8 mouse cellular contexts compared by ENCODE assay signal in the genomic region with DNA sequence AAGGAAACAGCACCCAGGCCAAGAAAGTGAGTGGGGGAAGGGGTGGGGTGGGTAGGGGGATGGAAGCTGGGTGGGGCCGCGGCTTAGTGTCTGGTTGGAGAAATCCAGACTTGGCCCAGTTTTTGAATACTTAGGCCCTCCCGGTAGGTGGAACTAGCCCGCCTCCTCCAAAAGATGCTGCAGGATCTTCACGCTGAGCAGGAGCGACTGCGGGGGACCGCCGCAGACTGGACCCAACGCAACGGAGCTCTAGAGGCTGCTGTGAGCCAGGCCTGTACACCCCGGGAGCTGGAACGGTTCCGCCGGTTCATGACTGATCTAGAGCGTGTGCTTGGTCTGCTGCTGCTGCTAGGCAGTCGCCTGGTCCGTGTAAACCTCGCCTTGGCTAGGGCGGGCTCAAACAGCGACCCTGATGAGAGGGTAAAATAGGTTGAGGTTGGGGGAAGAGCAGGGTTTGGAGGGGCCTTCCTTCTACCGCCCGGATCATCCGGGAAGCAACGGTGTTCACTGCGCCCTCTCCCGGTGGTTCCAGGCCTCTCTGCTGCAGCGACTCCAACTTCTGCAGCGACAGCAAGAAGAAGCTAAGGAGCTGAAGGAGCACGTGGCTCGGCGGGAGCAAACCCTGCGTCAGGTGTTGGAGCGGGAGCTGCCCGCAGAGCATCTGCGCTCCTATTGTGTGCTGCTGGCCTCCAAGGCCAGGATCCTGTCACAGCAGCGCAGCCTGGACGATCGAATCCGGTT. TPM values are rescaled to one million over a fixed set of nuclear protein-coding genes. Genes with fewer than 3 reads are reported as not detected.
DNase-seq lines count a peak whose midpoint lies in the region; ATAC-seq and TF ChIP-seq lines count a peak whose summit lies in the region.

No protein-coding gene starts in this region.

- TF ChIP-seq POLR2A in thymus, adult 2 months (IDR thresholded peaks at IDR 0.05; ENCODE audit: control insufficient read depth, extremely low read depth, insufficient read depth, low read length, poor library complexity) = no peak; the same call in 1 of the 2 replicates
- TF ChIP-seq POLR2A in embryonic fibroblast, embryonic 13.5 days (IDR thresholded peaks at IDR 0.05; ENCODE audit: low read depth, low read length) = no peak

- DNase-seq in thymus, adult 2 months = peak; percentile 54
- no peak for DNase-seq in thymus, adult 18-20 months
- DNase-seq in splenic B cell, adult 2 months (ENCODE audit: low read depth, low spot score) = peak; percentile 40

- 29% methylated on average over 40 of the region's 40 CpGs for WGBS in thymus, adult 2 months
- WGBS in heart, embryonic 11.5 days (ENCODE audit: insufficient replicate concordance) = 8% methylated on average over 40 of the region's 40 CpGs
- 5% methylated on average over 40 of the region's 40 CpGs for WGBS in kidney, embryonic 14.5 days
- WGBS in limb, embryonic 15.5 days = 8% methylated on average over 40 of the region's 40 CpGs
- WGBS in midbrain, embryonic 15.5 days = 5% methylated on average over 40 of the region's 40 CpGs

- no peaks in the 10 kb centered on the region for H3K9me3 ChIP-seq in heart, embryonic 11.5 days (replicated peaks; ENCODE audit: control insufficient read depth, low read length)
- no peaks in the 10 kb centered on the region for H3K9me3 ChIP-seq in kidney, embryonic 14.5 days (ENCODE audit: control insufficient read depth, low read length)
- H3K9me3 ChIP-seq in limb, embryonic 15.5 days = no peaks in the 10 kb centered on the region
- H3K9me3 ChIP-seq in midbrain, embryonic 15.5 days = peaks cover 3% of the 10 kb centered on the region; the same call in 1 of the 2 replicates

- H3K4me2 ChIP-seq in heart, embryonic 11.5 days = peak overlapping the region; percentile 72
- peak overlapping the region; percentile 53 for H3K4me2 ChIP-seq in kidney, embryonic 14.5 days (replicated peaks; ENCODE audit: low read depth, low read length)
- H3K4me2 ChIP-seq in limb, embryonic 15.5 days = peak overlapping the region; percentile 53
- H3K4me2 ChIP-seq in midbrain, embryonic 15.5 days = peak overlapping the region; percentile 52

- H3K36me3 ChIP-seq in thymus, adult 2 months (ENCODE audit: control insufficient read depth, insufficient read depth, low read length) = no peaks in the 10 kb centered on the region
- H3K36me3 ChIP-seq in heart, embryonic 11.5 days (ENCODE audit: control insufficient read depth, insufficient read depth, low read length) = no peaks in the 10 kb centered on the region
- H3K36me3 ChIP-seq in kidney, embryonic 14.5 days (ENCODE audit: control insufficient read depth, insufficient read depth, low read length) = no peaks in the 10 kb centered on the region
- no peaks in the 10 kb centered on the region for H3K36me3 ChIP-seq in limb, embryonic 15.5 days
- H3K36me3 ChIP-seq in midbrain, embryonic 15.5 days (replicated peaks) = no peaks in the 10 kb centered on the region
- H3K36me3 ChIP-seq in splenic B cell, adult 2 months (ENCODE audit: control insufficient read depth, insufficient read depth, low read length, poor library complexity, severe bottlenecking) = no peaks in the 10 kb centered on the region

- H3K4me3 ChIP-seq in thymus, adult 2 months (ENCODE audit: control insufficient read depth, insufficient read depth, low read length) = no peak overlapping the region
- no peak overlapping the region for H3K4me3 ChIP-seq in embryonic fibroblast, embryonic 13.5 days (ENCODE audit: insufficient read depth, low read length)
- H3K4me3 ChIP-seq in heart, embryonic 11.5 days (ENCODE audit: low read depth, low read length) = peak overlapping the region; percentile 35
- peak overlapping the region; percentile 34 for H3K4me3 ChIP-seq in kidney, embryonic 14.5 days (ENCODE audit: low read length)
- H3K4me3 ChIP-seq in limb, embryonic 15.5 days = peak overlapping the region; percentile 32
- H3K4me3 ChIP-seq in midbrain, embryonic 15.5 days = peak overlapping the region; percentile 30

- no peaks in the 10 kb centered on the region for H3K4me1 ChIP-seq in thymus, adult 2 months (replicated peaks; ENCODE audit: control insufficient read depth, insufficient read depth, low read length)
- H3K4me1 ChIP-seq in embryonic fibroblast, embryonic 13.5 days (ENCODE audit: control insufficient read depth, insufficient read depth, low read length) = no peaks in the 10 kb centered on the region
- H3K4me1 ChIP-seq in heart, embryonic 11.5 days (ENCODE audit: control insufficient read depth, insufficient read depth, low read length) = peaks cover 7% of the 10 kb centered on the region; the same call in 1 of the 2 replicates
- peaks cover 16% of the 10 kb centered on the region; the same call in 1 of the 2 replicates for H3K4me1 ChIP-seq in kidney, embryonic 14.5 days (ENCODE audit: control insufficient read depth, insufficient read depth, low read length)
- peaks cover 39% of the 10 kb centered on the region for H3K4me1 ChIP-seq in limb, embryonic 15.5 days
- H3K4me1 ChIP-seq in midbrain, embryonic 15.5 days = peaks cover 39% of the 10 kb centered on the region

- TF ChIP-seq CTCF in thymus, adult 2 months (IDR thresholded peaks at IDR 0.05; ENCODE audit: borderline replicate concordance, control insufficient read depth, extremely low read depth, insufficient read depth, low read length, poor library complexity) = 0 out of 2 replicates have a peak, but pooled peaks have one; percentile 61
- TF ChIP-seq CTCF in embryonic fibroblast, embryonic 13.5 days (IDR thresholded peaks at IDR 0.05; ENCODE audit: borderline replicate concordance, insufficient read depth, low read length) = peak; percentile 68

- H3K27ac ChIP-seq in thymus, adult 2 months (ENCODE audit: control insufficient read depth, insufficient read depth, low read length) = no peak overlapping the region
- H3K27ac ChIP-seq in embryonic fibroblast, embryonic 13.5 days (ENCODE audit: insufficient read depth, low read length) = no peak overlapping the region
- no peak overlapping the region for H3K27ac ChIP-seq in heart, embryonic 11.5 days (ENCODE audit: low read depth, low read length)
- no peak overlapping the region for H3K27ac ChIP-seq in kidney, embryonic 14.5 days (ENCODE audit: low read depth, low read length)
- no peak overlapping the region for H3K27ac ChIP-seq in limb, embryonic 15.5 days
- no peak overlapping the region for H3K27ac ChIP-seq in midbrain, embryonic 15.5 days

- H3K27me3 ChIP-seq in thymus, adult 2 months (ENCODE audit: control insufficient read depth, insufficient read depth, low read length) = peaks cover 9% of the 10 kb centered on the region; the same call in 1 of the 2 replicates
- peaks cover 69% of the 10 kb centered on the region for H3K27me3 ChIP-seq in heart, embryonic 11.5 days (ENCODE audit: control insufficient read depth, insufficient read depth, low read length)
- H3K27me3 ChIP-seq in kidney, embryonic 14.5 days (ENCODE audit: control insufficient read depth, insufficient read depth, low read length) = peaks cover 69% of the 10 kb centered on the region
- peaks cover 66% of the 10 kb centered on the region for H3K27me3 ChIP-seq in limb, embryonic 15.5 days
- H3K27me3 ChIP-seq in midbrain, embryonic 15.5 days (replicated peaks) = peaks cover 80% of the 10 kb centered on the region
- peaks cover 2% of the 10 kb centered on the region; the same call in 1 of the 2 replicates for H3K27me3 ChIP-seq in splenic B cell, adult 2 months (ENCODE audit: control insufficient read depth, insufficient read depth, low read length, poor library complexity, severe bottlenecking)

- peak overlapping the region; percentile 61 for H3K9ac ChIP-seq in heart, embryonic 11.5 days (ENCODE audit: low read depth, low read length)
- peak overlapping the region; percentile 57 for H3K9ac ChIP-seq in kidney, embryonic 14.5 days (ENCODE audit: low read depth, low read length)
- no peak overlapping the region for H3K9ac ChIP-seq in limb, embryonic 15.5 days
- H3K9ac ChIP-seq in midbrain, embryonic 15.5 days = peak overlapping the region; percentile 24; the same call in 1 of the 2 replicates

- no peak for ATAC-seq in heart, embryonic 11.5 days (replicated peaks; ENCODE audit: insufficient number of reproducible peaks, low FRiP score, low TSS enrichment)
- ATAC-seq in kidney, embryonic 14.5 days (ENCODE audit: low FRiP score, low TSS enrichment) = peak; percentile 36; the same call in 1 of the 2 replicates
- ATAC-seq in limb, embryonic 15.5 days (ENCODE audit: insufficient number of reproducible peaks, low FRiP score, low TSS enrichment, low read depth) = no peak; the same call in 1 of the 2 replicates
- ATAC-seq in midbrain, embryonic 15.5 days (replicated peaks) = peak; percentile 40

RNA-seq across cellular contexts. Expression of gene Gm9837, which starts 3.9 kb away (rescaled TPM):
- polyA plus RNA-seq in thymus, adult 2 months (2012; rRNA removed) = not detected in 2 replicates
- polyA plus RNA-seq in embryonic fibroblast, embryonic 13.5 days (2011; ENCODE audit: insufficient read length, low read depth, missing spikeins) = not detected in 2 replicates
- polyA plus RNA-seq in heart, embryonic 11.5 days (2014; fragmentation: Nextera tagmentation; extraction: Ambion mirVana) = not detected in 2 replicates
- not detected in 2 replicates for polyA plus RNA-seq in kidney, embryonic 14.5 days (2014; fragmentation: Nextera tagmentation; extraction: Ambion mirVana)
- polyA plus RNA-seq in limb, embryonic 15.5 days (2015; fragmentation: Nextera tagmentation; extraction: Ambion mirVana) = not detected in 2 replicates
- polyA plus RNA-seq in midbrain, embryonic 15.5 days (2015; fragmentation: Nextera tagmentation; extraction: Ambion mirVana) = not detected in 2 replicates

RNA-seq across cellular contexts. Expression of gene Shroom1, which starts 9.4 kb away (rescaled TPM):
- polyA plus RNA-seq in thymus, adult 2 months (2012; rRNA removed) = 0.70 and 0.75 TPM in 2 replicates
- polyA plus RNA-seq in embryonic fibroblast, embryonic 13.5 days (2011; ENCODE audit: insufficient read length, low read depth, missing spikeins) = 2.4 and 3.0 TPM in 2 replicates
- polyA plus RNA-seq in heart, embryonic 11.5 days (2014; fragmentation: Nextera tagmentation; extraction: Ambion mirVana) = 3.3 and 3.7 TPM in 2 replicates
- 1.2 and 1.9 TPM in 2 replicates for polyA plus RNA-seq in kidney, embryonic 14.5 days (2014; fragmentation: Nextera tagmentation; extraction: Ambion mirVana)
- polyA plus RNA-seq in limb, embryonic 15.5 days (2015; fragmentation: Nextera tagmentation; extraction: Ambion mirVana) = 4.4 and 4.6 TPM in 2 replicates
- 3.5 and 3.7 TPM in 2 replicates for polyA plus RNA-seq in midbrain, embryonic 15.5 days (2015; fragmentation: Nextera tagmentation; extraction: Ambion mirVana)

RNA-seq across cellular contexts. Expression of gene Gm10447, which starts 9.5 kb away (rescaled TPM):
- polyA plus RNA-seq in thymus, adult 2 months (2012; rRNA removed) = 0.08 TPM in 1 of 2 replicates, not detected in the other
- 0.22 TPM in 1 of 2 replicates, not detected in the other for polyA plus RNA-seq in embryonic fibroblast, embryonic 13.5 days (2011; ENCODE audit: insufficient read length, low read depth, missing spikeins)
- 0.13 TPM in 1 of 2 replicates, not detected in the other for polyA plus RNA-seq in heart, embryonic 11.5 days (2014; fragmentation: Nextera tagmentation; extraction: Ambion mirVana)
- polyA plus RNA-seq in kidney, embryonic 14.5 days (2014; fragmentation: Nextera tagmentation; extraction: Ambion mirVana) = 0.16 TPM in 1 of 2 replicates, not detected in the other
- 0.10 TPM in 2 replicates for polyA plus RNA-seq in limb, embryonic 15.5 days (2015; fragmentation: Nextera tagmentation; extraction: Ambion mirVana)
- polyA plus RNA-seq in midbrain, embryonic 15.5 days (2015; fragmentation: Nextera tagmentation; extraction: Ambion mirVana) = 0.09 TPM in 1 of 2 replicates, not detected in the other

RNA-seq across cellular contexts. Expression of gene Gm9945, which starts 13.6 kb away (rescaled TPM):
- polyA plus RNA-seq in thymus, adult 2 months (2012; rRNA removed) = not detected in 2 replicates
- polyA plus RNA-seq in embryonic fibroblast, embryonic 13.5 days (2011; ENCODE audit: insufficient read length, low read depth, missing spikeins) = not detected in 2 replicates
- polyA plus RNA-seq in heart, embryonic 11.5 days (2014; fragmentation: Nextera tagmentation; extraction: Ambion mirVana) = 0.29 TPM in 1 of 2 replicates, not detected in the other
- not detected in 2 replicates for polyA plus RNA-seq in kidney, embryonic 14.5 days (2014; fragmentation: Nextera tagmentation; extraction: Ambion mirVana)
- polyA plus RNA-seq in limb, embryonic 15.5 days (2015; fragmentation: Nextera tagmentation; extraction: Ambion mirVana) = not detected in 2 replicates
- polyA plus RNA-seq in midbrain, embryonic 15.5 days (2015; fragmentation: Nextera tagmentation; extraction: Ambion mirVana) = 0.39 TPM in 1 of 2 replicates, not detected in the other

RNA-seq across cellular contexts. Expression of gene Sowaha, which starts 13.7 kb away (rescaled TPM):
- 0.18 and 0.23 TPM in 2 replicates for polyA plus RNA-seq in thymus, adult 2 months (2012; rRNA removed)
- polyA plus RNA-seq in embryonic fibroblast, embryonic 13.5 days (2011; ENCODE audit: insufficient read length, low read depth, missing spikeins) = not detected in 2 replicates
- polyA plus RNA-seq in heart, embryonic 11.5 days (2014; fragmentation: Nextera tagmentation; extraction: Ambion mirVana) = 0.41 and 0.73 TPM in 2 replicates
- 0.09 and 0.14 TPM in 2 replicates for polyA plus RNA-seq in kidney, embryonic 14.5 days (2014; fragmentation: Nextera tagmentation; extraction: Ambion mirVana)
- 0.21 and 0.28 TPM in 2 replicates for polyA plus RNA-seq in limb, embryonic 15.5 days (2015; fragmentation: Nextera tagmentation; extraction: Ambion mirVana)
- polyA plus RNA-seq in midbrain, embryonic 15.5 days (2015; fragmentation: Nextera tagmentation; extraction: Ambion mirVana) = 0.99 and 1.1 TPM in 2 replicates

Comparison
In these comparisons a context has a peak if more than half of its experiments do, and no peak if none do; other contexts are left out.
1. DNase-seq: peak in thymus, adult 2 months (single experiment) and splenic B cell, adult 2 months (single experiment); none in thymus, adult 18-20 months (0 of 2).
2. H3K4me3 ChIP-seq: peak in heart, embryonic 11.5 days (single experiment), kidney, embryonic 14.5 days (single experiment), limb, embryonic 15.5 days (single experiment) and midbrain, embryonic 15.5 days (single experiment); none in thymus, adult 2 months (single experiment) and embryonic fibroblast, embryonic 13.5 days (single experiment).
3. ATAC-seq: peak in kidney, embryonic 14.5 days (single experiment) and midbrain, embryonic 15.5 days (single experiment); none in heart, embryonic 11.5 days (single experiment) and limb, embryonic 15.5 days (single experiment).
4. Peak in every context shown above with its lines, with median percentiles within 50 percentile points of each other: H3K4me2 ChIP-seq.